Mouse (Mus musculus) intestine, embryonic 16.5 days (tissue): ENCODE results near the gene Usp31. TPM values are rescaled to one million over a fixed set of nuclear protein-coding genes. Genes with fewer than 3 reads are reported as not detected.

ENCODE experiments used
- ATAC-seq: fragments of 200-750 bp; cut with Nextera tagmentation; 2 replicates; pipeline ENCODE4 v1.8.0; 2017; ENCODE audit warnings: moderate TSS enrichment, moderate library complexity
- H3K27ac ChIP-seq: fragments of 300-500 bp; sonication (generic); 2 replicates; pipeline ENCODE4 v1.5.1; 2014; ENCODE audit warnings: mild to moderate bottlenecking, low read length
- H3K27me3 ChIP-seq: fragments of 300-500 bp; sonication (generic); replicated peaks from 2 replicates; pipeline ENCODE4 v1.6.1; 2014; ENCODE audit warnings: low read length, control low read depth, mixed read lengths; ENCODE audit not compliant: control insufficient read depth, insufficient read depth
- H3K36me3 ChIP-seq: fragments of 300-500 bp; sonication (generic); 2 replicates; pipeline ENCODE4 v1.6.1; 2014; ENCODE audit warnings: low read length, control low read depth; ENCODE audit not compliant: control insufficient read depth, insufficient read depth
- H3K4me1 ChIP-seq: fragments of 300-500 bp; sonication (generic); 2 replicates; pipeline ENCODE4 v1.6.1; 2014; ENCODE audit warnings: low read length, control low read depth, mixed read lengths; ENCODE audit not compliant: control insufficient read depth, insufficient read depth
- H3K4me2 ChIP-seq: fragments of 300-500 bp; sonication (generic); 2 replicates; pipeline ENCODE4 v1.6.1; 2014; ENCODE audit warnings: low read depth, low read length, control low read depth
- H3K4me3 ChIP-seq: fragments of 300-500 bp; sonication (generic); 2 replicates; pipeline ENCODE4 v1.5.1; 2014; ENCODE audit warnings: mild to moderate bottlenecking, low read length
- H3K9ac ChIP-seq: fragments of 300-500 bp; sonication (generic); 2 replicates; pipeline ENCODE4 v1.6.1; 2014; ENCODE audit warnings: low read depth, low read length
- H3K9me3 ChIP-seq: fragments of 300-500 bp; sonication (generic); 2 replicates; pipeline ENCODE4 v1.6.1; 2016; ENCODE audit warnings: low read length, control low read depth; ENCODE audit not compliant: control insufficient read depth
- WGBS: fragments of 180-500 bp; shearing (Covaris S2); extraction: QIAGEN DNeasy Blood & Tissue Kit; methylation state at CpG from one replicate; pipeline ENCODE4 v1.1.7; 2014; 5-methylcytosine and 5-hydroxymethylcytosine counted together
- polyA plus RNA-seq: library from polyadenylated mRNA; unstranded; fragments of >200 nt; fragmentation: Nextera tagmentation; extraction: Ambion mirVana; gene quantifications from 2 replicates; pipeline ENCODE4 v1.2.1, GENCODE M21; 2015

Gene Usp31
- polyA plus RNA-seq, 1 experiment from 2014 or later = 1.1 TPM

GRCm38 (mm10) chr7:121636732-121637131 lies 70.3 kb downstream of the Usp31 start:
- H3K4me1 ChIP-seq = no peaks in the 10 kb centered on the region
- 0 out of 2 replicates have a peak, but pooled peaks cover 2% of the 10 kb centered on the region for H3K9me3 ChIP-seq
- no peak overlapping the region for H3K4me2 ChIP-seq
- no peak for ATAC-seq
- H3K4me3 ChIP-seq = no peak overlapping the region
- no peaks in the 10 kb centered on the region for H3K27me3 ChIP-seq
- H3K36me3 ChIP-seq = no peaks in the 10 kb centered on the region
- H3K9ac ChIP-seq = no peak overlapping the region
- WGBS = 77% methylated on average over 5 of the region's 5 CpGs
- no peak overlapping the region for H3K27ac ChIP-seq

DNA sequence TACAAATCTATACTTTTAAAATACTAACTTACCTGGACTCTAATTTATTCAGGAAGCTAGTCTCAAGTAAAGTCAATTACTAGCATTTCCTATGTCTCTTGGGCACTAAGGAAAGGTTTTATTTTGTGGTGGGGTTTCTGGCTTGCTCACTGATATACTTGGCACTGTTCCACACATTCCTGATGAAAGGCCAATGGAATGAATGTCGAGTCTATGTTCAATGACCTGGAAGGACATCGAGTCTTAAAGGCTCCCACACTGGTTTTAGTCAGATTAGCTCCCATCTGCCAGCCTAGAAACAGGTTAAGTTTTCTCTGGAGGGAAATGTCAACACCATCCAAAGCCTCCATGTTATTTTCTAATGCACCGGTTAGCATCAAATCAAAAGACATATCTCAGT lies 72.8 kb downstream of the Usp31 start:
- no peaks in the 10 kb centered on the region for H3K36me3 ChIP-seq
- no peak overlapping the region for H3K4me2 ChIP-seq
- H3K27ac ChIP-seq = no peak overlapping the region
- WGBS = 82% methylated on average over 3 of the region's 3 CpGs
- ATAC-seq = no peak
- H3K9ac ChIP-seq = no peak overlapping the region
- H3K4me3 ChIP-seq = no peak overlapping the region
- 0 out of 2 replicates have a peak, but pooled peaks cover 2% of the 10 kb centered on the region for H3K9me3 ChIP-seq
- H3K4me1 ChIP-seq = no peaks in the 10 kb centered on the region
- H3K27me3 ChIP-seq = no peaks in the 10 kb centered on the region

- no peak overlapping the region for H3K4me2 ChIP-seq
- H3K27me3 ChIP-seq = no peaks in the 10 kb centered on the region
- H3K36me3 ChIP-seq = no peaks in the 10 kb centered on the region
- no peaks in the 10 kb centered on the region for H3K9me3 ChIP-seq
- H3K4me1 ChIP-seq = no peaks in the 10 kb centered on the region
- no peak overlapping the region for H3K4me3 ChIP-seq
- H3K9ac ChIP-seq = no peak overlapping the region
- H3K27ac ChIP-seq = no peak overlapping the region
- no peak for ATAC-seq
- WGBS = 36% methylated on average over 9 of the region's 9 CpGs
Observed at GRCm38 (mm10) chr7:121622835-121623420, 84.1 kb downstream of the Usp31 start.

GRCm38 (mm10) chr7:121622433-121622832 lies 84.6 kb downstream of the Usp31 start:
- ATAC-seq = no peak
- no peak overlapping the region for H3K9ac ChIP-seq
- WGBS = 50% methylated on average over 6 of the region's 6 CpGs

DNA sequence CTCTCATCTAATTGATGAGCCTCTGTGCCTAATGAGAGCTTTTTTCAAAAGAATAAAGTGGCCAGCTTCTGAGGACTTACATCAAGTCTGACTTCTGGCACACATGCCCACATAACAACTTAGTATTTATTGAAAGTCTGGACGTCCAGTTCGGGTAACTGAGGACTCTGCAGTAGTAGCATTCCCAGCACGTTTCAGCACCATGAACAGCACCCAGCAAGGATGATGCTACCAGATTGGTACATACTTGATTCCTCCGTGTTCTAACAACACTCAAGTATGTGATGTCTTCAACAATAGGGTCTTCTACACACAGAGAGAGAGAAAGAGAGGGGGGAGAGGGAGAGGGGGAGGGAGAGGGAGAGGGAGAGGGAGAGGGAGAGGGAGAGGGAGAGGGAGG lies 105.4 kb downstream of the Usp31 start:
- 24% methylated on average over 4 of the region's 4 CpGs for WGBS
- no peaks in the 10 kb centered on the region for H3K4me1 ChIP-seq
- H3K4me3 ChIP-seq = no peak overlapping the region
- H3K36me3 ChIP-seq = no peaks in the 10 kb centered on the region
- H3K4me2 ChIP-seq = no peak overlapping the region
- no peak overlapping the region for H3K9ac ChIP-seq
- no peaks in the 10 kb centered on the region for H3K9me3 ChIP-seq
- no peaks in the 10 kb centered on the region for H3K27me3 ChIP-seq
- H3K27ac ChIP-seq = no peak overlapping the region
- no peak for ATAC-seq

More at GRCm38 (mm10) chr7:121622433-121622832, 84.6 kb downstream of the Usp31 start:
- H3K9me3 ChIP-seq = no peaks in the 10 kb centered on the region
- no peak overlapping the region for H3K27ac ChIP-seq
- no peaks in the 10 kb centered on the region for H3K27me3 ChIP-seq
- no peak overlapping the region for H3K4me3 ChIP-seq
- no peaks in the 10 kb centered on the region for H3K36me3 ChIP-seq
- H3K4me2 ChIP-seq = no peak overlapping the region
- H3K4me1 ChIP-seq = no peaks in the 10 kb centered on the region

DNA sequence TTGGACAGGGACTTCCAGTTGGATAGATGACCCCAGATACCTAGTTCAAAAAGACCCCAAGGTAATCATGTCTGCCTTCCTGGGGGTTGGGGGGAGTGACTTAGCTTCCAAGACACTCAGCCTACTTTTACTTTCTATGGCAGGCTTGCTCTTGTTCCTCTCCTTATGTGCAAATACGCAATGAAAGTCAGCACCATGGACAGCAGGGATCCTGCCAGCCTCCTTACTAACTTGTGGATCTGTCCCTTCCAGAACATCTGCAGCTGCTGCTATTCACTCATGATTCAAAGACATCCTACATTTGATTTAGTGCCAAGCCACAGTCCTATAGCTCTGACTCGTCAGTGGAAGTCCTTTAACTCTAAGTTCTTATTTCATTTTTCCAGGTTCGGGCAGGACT lies 110.7 kb downstream of the Usp31 start:
- no peaks in the 10 kb centered on the region for H3K36me3 ChIP-seq
- H3K27me3 ChIP-seq = no peaks in the 10 kb centered on the region
- H3K4me3 ChIP-seq = no peak overlapping the region
- no peak overlapping the region for H3K9ac ChIP-seq
- 56% methylated on average over 3 of the region's 3 CpGs for WGBS
- H3K9me3 ChIP-seq = no peaks in the 10 kb centered on the region
- no peak overlapping the region for H3K4me2 ChIP-seq
- no peak overlapping the region for H3K27ac ChIP-seq
- H3K4me1 ChIP-seq = no peaks in the 10 kb centered on the region
- ATAC-seq = no peak

DNA sequence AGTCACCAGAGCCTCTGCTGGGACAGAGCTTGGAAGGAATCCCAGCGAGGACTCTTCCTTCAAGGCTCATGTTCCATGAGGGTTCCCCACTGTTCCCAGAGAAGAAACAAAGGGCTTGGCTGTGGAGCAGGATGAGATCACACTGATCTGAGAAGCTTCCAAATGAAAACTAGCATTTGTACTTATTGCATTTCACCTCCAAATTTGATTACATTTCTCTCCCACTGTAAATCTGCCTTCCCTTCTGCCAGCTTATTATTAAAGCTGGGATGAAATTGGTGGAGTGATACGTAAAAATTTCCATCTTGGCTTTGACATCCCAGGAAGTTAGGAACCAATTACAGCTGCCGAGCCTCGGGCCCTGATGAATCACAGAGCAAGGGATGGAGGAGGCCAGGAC lies 111.6 kb downstream of the Usp31 start:
- Histone ChIP-seq H3K27ac (no peak overlapping the region), H3K9me3 (no peaks in the 10 kb centered on the region), H3K27me3 (no peaks in the 10 kb centered on the region), H3K4me1 (no peaks in the 10 kb centered on the region), H3K4me3 (no peak overlapping the region), H3K36me3 (no peaks in the 10 kb centered on the region), H3K4me2 (no peak overlapping the region), H3K9ac (no peak overlapping the region)
- 73% methylated on average over 4 of the region's 4 CpGs for WGBS
- no peak for ATAC-seq

DNA sequence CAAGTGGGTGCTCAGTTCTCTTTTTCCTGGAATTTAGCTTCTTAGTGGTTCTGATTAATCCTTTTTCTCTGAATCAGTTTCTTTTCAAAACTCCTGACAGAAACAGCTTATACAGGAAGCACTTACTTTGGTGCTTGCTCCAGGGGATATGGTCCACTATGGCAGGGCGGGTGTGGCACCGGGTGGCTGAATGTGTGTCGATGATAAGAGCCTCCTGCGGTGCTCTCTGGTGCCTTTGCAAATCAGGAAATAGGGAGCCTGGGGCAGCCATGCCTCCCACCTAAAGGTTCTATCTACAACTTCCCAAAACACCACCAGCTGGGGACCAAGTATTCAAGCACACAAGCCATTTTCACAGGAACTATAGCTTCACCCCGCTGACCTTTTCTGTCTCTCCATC lies 112.0 kb downstream of the Usp31 start:
- Histone ChIP-seq H3K4me1 (no peaks in the 10 kb centered on the region), H3K4me2 (no peak overlapping the region), H3K27me3 (no peaks in the 10 kb centered on the region), H3K4me3 (no peak overlapping the region), H3K9ac (no peak overlapping the region), H3K36me3 (no peaks in the 10 kb centered on the region), H3K9me3 (no peaks in the 10 kb centered on the region), H3K27ac (no peak overlapping the region)
- ATAC-seq = no peak
- 77% methylated on average over 5 of the region's 5 CpGs for WGBS

GRCm38 (mm10) chr7:121594623-121595022 lies 112.4 kb downstream of the Usp31 start:
- Histone ChIP-seq H3K9ac (no peak overlapping the region), H3K27ac (no peak overlapping the region), H3K4me3 (no peak overlapping the region), H3K9me3 (no peaks in the 10 kb centered on the region), H3K4me2 (no peak overlapping the region), H3K27me3 (no peaks in the 10 kb centered on the region), H3K36me3 (no peaks in the 10 kb centered on the region), H3K4me1 (no peaks in the 10 kb centered on the region)
- WGBS = 86% methylated on average over 1 of the region's 1 CpGs
- ATAC-seq = no peak
